Mouse (Mus musculus): ENCODE results near the gene Sgsm1. TPM values are rescaled to one million over a fixed set of nuclear protein-coding genes. Genes with fewer than 3 reads are reported as not detected.

Sgsm1 gene
- 3.9 and 4.5 TPM in 2 replicates for polyA plus RNA-seq (2012; rRNA removed)

GRCm38 (mm10) chr5:113310377-113311003, at the start of gene Sgsm1:
Gene Sgsm1, minus strand, starts transcription at chr5:113310786.

GRCm38 (mm10) chr5:113357186-113357585, 46.6 kb upstream of the Sgsm1 start, which contains the start of gene Aym1:
Gene Aym1, plus strand, starts transcription at chr5:113357294.

GRCm38 (mm10) chr5:113226632-113227102, 83.9 kb downstream of the Sgsm1 start, which contains the start of gene Tmem211:
Gene Tmem211, plus strand, starts transcription at chr5:113226909.

GRCm38 (mm10) chr5:113221147-113221865, 89.3 kb downstream of the Sgsm1 start, which contains the start of gene 2900026A02Rik:
Gene 2900026A02Rik, minus strand, starts transcription at chr5:113221236.

Other genes with a start within 250 kb of the Sgsm1 start
- gene Crybb2, start 240.7 kb downstream of the Sgsm1 start, polyA plus RNA-seq (2012; rRNA removed), result not detected in 2 replicates
- gene Crybb3, start 229.2 kb downstream of the Sgsm1 start, polyA plus RNA-seq (2012; rRNA removed), result 5.8 and 8.1 TPM in 2 replicates
- 8.0 and 9.0 TPM in 2 replicates for gene 2900026A02Rik, start 89.5 kb downstream of the Sgsm1 start, polyA plus RNA-seq (2012; rRNA removed)
- gene Tmem211, start 83.9 kb downstream of the Sgsm1 start, polyA plus RNA-seq (2012; rRNA removed), result 0.03 and 0.05 TPM in 2 replicates
- not detected in 2 replicates for gene Aym1, start 46.5 kb upstream of the Sgsm1 start, polyA plus RNA-seq (2012; rRNA removed)
- 9.9 and 14.6 TPM in 2 replicates for gene Wscd2, start 179.5 kb upstream of the Sgsm1 start, polyA plus RNA-seq (2012; rRNA removed)